Mouse (Mus musculus): Measurements from ENCODE around the gene Rgs3.

The Rgs3 gene

GRCm38 (mm10) chr4:62709448-62709847, 149.8 kb downstream of the Rgs3 start:
- DNase-seq (ENCODE audit: inconsistent age in 2 of 2, low spot score in 1 of 2), result no peak

- DNase-seq (ENCODE audit: inconsistent age in 2 of 2, low spot score in 1 of 2), result no peak
Observed at GRCm38 (mm10) chr4:62711159-62711558, 151.5 kb downstream of the Rgs3 start.

- no peak for DNase-seq (ENCODE audit: inconsistent age in 2 of 2, low spot score in 1 of 2)
Observed at GRCm38 (mm10) chr4:62711582-62711981, 151.9 kb downstream of the Rgs3 start.

- DNase-seq (ENCODE audit: inconsistent age in 2 of 2, low spot score in 1 of 2), result no peak
Observed at GRCm38 (mm10) chr4:62720861-62721260, 161.2 kb downstream of the Rgs3 start.

- DNase-seq (ENCODE audit: inconsistent age in 2 of 2, low spot score in 1 of 2), result peak in 1 of 2 experiments; percentile 73
Observed at GRCm38 (mm10) chr4:62722021-62722426, 162.4 kb downstream of the Rgs3 start.

- DNase-seq (ENCODE audit: inconsistent age in 2 of 2, low spot score in 1 of 2), result peak in 1 of 2 experiments; percentile 59
Observed at GRCm38 (mm10) chr4:62723795-62724194, 164.1 kb downstream of the Rgs3 start.

- DNase-seq (ENCODE audit: inconsistent age in 2 of 2, low spot score in 1 of 2), result no peak
Observed at GRCm38 (mm10) chr4:62726282-62726937, 166.8 kb downstream of the Rgs3 start.

GRCm38 (mm10) chr4:62727541-62728303, 168.1 kb downstream of the Rgs3 start:
- DNase-seq (ENCODE audit: inconsistent age in 2 of 2, low spot score in 1 of 2), result peak in 1 of 2 experiments; percentile 70

GRCm38 (mm10) chr4:62728471-62728870, 168.8 kb downstream of the Rgs3 start:
- DNase-seq (ENCODE audit: inconsistent age in 2 of 2, low spot score in 1 of 2), result no peak

- DNase-seq (ENCODE audit: inconsistent age in 2 of 2, low spot score in 1 of 2), result peak in 1 of 2 experiments; percentile 50
Observed at GRCm38 (mm10) chr4:62729191-62729590, 169.5 kb downstream of the Rgs3 start.

GRCm38 (mm10) chr4:62729941-62730340, 170.3 kb downstream of the Rgs3 start:
- DNase-seq (ENCODE audit: inconsistent age in 2 of 2, low spot score in 1 of 2), result no peak

GRCm38 (mm10) chr4:62730861-62731260, 171.2 kb downstream of the Rgs3 start:
- DNase-seq (ENCODE audit: inconsistent age in 2 of 2, low spot score in 1 of 2), result no peak

- no peak for DNase-seq (ENCODE audit: inconsistent age in 2 of 2, low spot score in 1 of 2)
Observed at GRCm38 (mm10) chr4:62731531-62732063, 171.9 kb downstream of the Rgs3 start.

GRCm38 (mm10) chr4:62732096-62732495, 172.4 kb downstream of the Rgs3 start:
- DNase-seq (ENCODE audit: inconsistent age in 2 of 2, low spot score in 1 of 2), result peak; percentile 29 to 62

- DNase-seq (ENCODE audit: inconsistent age in 2 of 2, low spot score in 1 of 2), result peak in 1 of 2 experiments; percentile 58
Observed at GRCm38 (mm10) chr4:62732840-62733239, 173.2 kb downstream of the Rgs3 start.

- peak in 1 of 2 experiments; percentile 54 for DNase-seq (ENCODE audit: inconsistent age in 2 of 2, low spot score in 1 of 2)
Observed at GRCm38 (mm10) chr4:62733938-62734337, 174.3 kb downstream of the Rgs3 start.

- DNase-seq (ENCODE audit: inconsistent age in 2 of 2, low spot score in 1 of 2), result no peak
Observed at GRCm38 (mm10) chr4:62735291-62735690, 175.6 kb downstream of the Rgs3 start.

GRCm38 (mm10) chr4:62735878-62736277, 176.2 kb downstream of the Rgs3 start:
- no peak for DNase-seq (ENCODE audit: inconsistent age in 2 of 2, low spot score in 1 of 2)

GRCm38 (mm10) chr4:62736421-62736820, 176.8 kb downstream of the Rgs3 start:
- no peak for DNase-seq (ENCODE audit: inconsistent age in 2 of 2, low spot score in 1 of 2)

- DNase-seq (ENCODE audit: inconsistent age in 2 of 2, low spot score in 1 of 2), result no peak
Observed at GRCm38 (mm10) chr4:62736904-62737303, 177.3 kb downstream of the Rgs3 start.

GRCm38 (mm10) chr4:62737983-62738695, 178.5 kb downstream of the Rgs3 start:
- peak; percentile 43 to 70 for DNase-seq (ENCODE audit: inconsistent age in 2 of 2, low spot score in 1 of 2)

All from adrenal gland, adult (tissue).